Mouse (Mus musculus) MEL (cell line): ENCODE data around the gene Stoml3. TPM values are rescaled to one million over a fixed set of nuclear protein-coding genes. Genes with fewer than 3 reads are reported as not detected.

Experiments used
- DNase-seq: peaks from one replicate; pipeline ENCODE4 v3.0.0; 2011; ENCODE audit warnings: low read depth, low spot score
- H3K27ac ChIP-seq: 2 replicates; pipeline ENCODE4 v1.5.1; 2012; ENCODE audit warnings: low read depth, mild to moderate bottlenecking, control low read depth, low read length, moderate library complexity; ENCODE audit not compliant: control insufficient read depth
- H3K27me3 ChIP-seq, 2 experiments: fragments of 150-350 bp in 1 of 2; sonication (generic) in 1 of 2; 2 replicates each; pipeline ENCODE4 v1.6.1; 2012; ENCODE audit warnings: low read length in 2 of 2, mild to moderate bottlenecking in 2 of 2, improper control_type of control experiment in 1 of 2, moderate library complexity in 1 of 2; ENCODE audit not compliant: insufficient read depth in 2 of 2, control insufficient read depth in 1 of 2
- H3K36me3 ChIP-seq, 2 experiments: 2 replicates each; pipeline ENCODE4 v1.6.1; 2012 to 2014; ENCODE audit warnings: low read length in 2 of 2, improper control_type of control experiment in 1 of 2, inconsistent platforms in 1 of 2, mild to moderate bottlenecking in 1 of 2; ENCODE audit not compliant: insufficient read depth in 2 of 2, control insufficient read depth in 1 of 2
- H3K4me1 ChIP-seq, 2 experiments: fragments of 150-350 bp in 1 of 2; sonication (generic) in 1 of 2; 2 replicates each; pipeline ENCODE4 v1.6.1; 2012; ENCODE audit warnings: low read length in 2 of 2, improper control_type of control experiment in 1 of 2, mild to moderate bottlenecking in 1 of 2; ENCODE audit not compliant: insufficient read depth in 2 of 2, control insufficient read depth in 1 of 2
- H3K4me3 ChIP-seq, 2 experiments: fragments of 150-350 bp in 1 of 2; sonication (generic) in 1 of 2; 2 replicates each; pipeline ENCODE4 v1.5.1; 2012; ENCODE audit warnings: low read depth in 2 of 2, low read length in 2 of 2, mild to moderate bottlenecking in 2 of 2, moderate library complexity in 2 of 2, control low read depth in 1 of 2, improper control_type of control experiment in 1 of 2; ENCODE audit not compliant: control insufficient read depth in 1 of 2, insufficient read depth in 1 of 2
- H3K79me2 ChIP-seq: 2 replicates; pipeline ENCODE4 v1.6.1; 2012; ENCODE audit warnings: mild to moderate bottlenecking, low read length, moderate library complexity; ENCODE audit not compliant: control insufficient read depth, poor library complexity, insufficient read depth
- H3K9ac ChIP-seq: 2 replicates; pipeline ENCODE4 v1.6.1; 2012; ENCODE audit warnings: low read depth, mild to moderate bottlenecking, control low read depth, low read length, moderate library complexity; ENCODE audit not compliant: control insufficient read depth, poor library complexity, severe bottlenecking
- H3K9me3 ChIP-seq: fragments of 150-350 bp; sonication (generic); replicated peaks from 2 replicates; pipeline ENCODE4 v1.6.1; 2012; ENCODE audit warnings: mild to moderate bottlenecking, low read length, improper control_type of control experiment, moderate library complexity; ENCODE audit not compliant: insufficient read depth
- BHLHE40 ChIP-seq: IDR thresholded peaks from 2 replicates; pipeline ENCODE4 v1.6.1; 2012; ENCODE audit warnings: low read depth, mild to moderate bottlenecking, inconsistent platforms, low read length, improper control_type of control experiment, borderline replicate concordance
- CHD1 ChIP-seq: IDR thresholded peaks from 2 replicates; pipeline ENCODE4 v1.6.1; 2012; ENCODE audit warnings: low read depth, mild to moderate bottlenecking, inconsistent platforms, low read length, improper control_type of control experiment
- CHD2 ChIP-seq: IDR thresholded peaks from 2 replicates; pipeline ENCODE4 v1.6.1; 2011; ENCODE audit warnings: low read length, improper control_type of control experiment
- EP300 ChIP-seq, 2 experiments: IDR thresholded peaks; 2 replicates each; pipeline ENCODE4 v1.6.1; 2011; ENCODE audit warnings: improper control_type of control experiment in 2 of 2, low read length in 2 of 2, low read depth in 1 of 2, mild to moderate bottlenecking in 1 of 2
- MYC ChIP-seq: IDR thresholded peaks from 2 replicates; pipeline ENCODE4 v1.6.1; 2011; ENCODE audit warnings: low read depth, mild to moderate bottlenecking, low read length, improper control_type of control experiment, moderate library complexity
- NRF1 ChIP-seq: IDR thresholded peaks from 2 replicates; pipeline ENCODE4 v1.6.1; 2014; ENCODE audit warnings: low read depth, mild to moderate bottlenecking, inconsistent platforms, low read length, improper control_type of control experiment, moderate library complexity; ENCODE audit not compliant: poor library complexity, insufficient read depth, severe bottlenecking
- POLR2AphosphoS2 ChIP-seq: IDR thresholded peaks from 2 replicates; pipeline ENCODE4 v1.6.1; 2011; ENCODE audit warnings: low read length, improper control_type of control experiment
- SMC3 ChIP-seq: IDR thresholded peaks from 2 replicates; pipeline ENCODE4 v1.6.1; 2011; ENCODE audit warnings: low read depth, low read length, improper control_type of control experiment
- TAL1 ChIP-seq: IDR thresholded peaks from 2 replicates; pipeline ENCODE4 v1.6.1; 2012; ENCODE audit warnings: mild to moderate bottlenecking, inconsistent platforms, low read length, moderate library complexity, mixed read lengths
- TCF12 ChIP-seq: IDR thresholded peaks from 2 replicates; pipeline ENCODE4 v1.6.1; 2014; ENCODE audit warnings: low read depth, mild to moderate bottlenecking, inconsistent platforms, low read length, improper control_type of control experiment, moderate library complexity
- USF1 ChIP-seq: IDR thresholded peaks from 2 replicates; pipeline ENCODE4 v1.6.1; 2014; ENCODE audit warnings: low read depth, mild to moderate bottlenecking, inconsistent platforms, low read length, improper control_type of control experiment, moderate library complexity
- USF2 ChIP-seq, 2 experiments: IDR thresholded peaks; 2 replicates each; pipeline ENCODE4 v1.6.1; 2011 to 2012; ENCODE audit warnings: improper control_type of control experiment in 2 of 2, low read length in 2 of 2, borderline replicate concordance in 1 of 2, inconsistent platforms in 1 of 2, low read depth in 1 of 2, mild to moderate bottlenecking in 1 of 2; ENCODE audit not compliant: insufficient read depth in 1 of 2
- ZC3H11A ChIP-seq: IDR thresholded peaks from 2 replicates; pipeline ENCODE4 v1.6.1; 2012; ENCODE audit warnings: low read depth, mild to moderate bottlenecking, inconsistent platforms, low read length, improper control_type of control experiment
- ZMIZ1 ChIP-seq: IDR thresholded peaks from 2 replicates; pipeline ENCODE4 v1.6.1; 2012; ENCODE audit warnings: low read depth, mild to moderate bottlenecking, inconsistent platforms, low read length, improper control_type of control experiment, moderate library complexity
- polyA plus RNA-seq, 2 experiments: library from polyadenylated mRNA; stranded (reverse) in 1 of 2; unstranded in 1 of 2; fragments of >175 nt in 1 of 2; fragments of >200 nt in 1 of 2; gene quantifications; 2 replicates each; pipeline versions ENCODE4 v1.2.1 to v1.2.4; 2012; ENCODE audit warnings: low replicate concordance in 2 of 2, low read depth in 1 of 2; ENCODE audit not compliant: insufficient read length in 2 of 2, insufficient read depth in 1 of 2, missing spikeins in 1 of 2
- total RNA-seq: library from RNA; depleted of rRNA; stranded (reverse); fragments of 300-350 nt; gene quantifications from 2 replicates; pipeline ENCODE4 v1.2.3, GENCODE M21; 2012

Stoml3 gene
- total and polyA plus RNA-seq, 3 experiments = not detected

- Histone ChIP-seq H3K4me3 (no peak overlapping the region), H3K27me3 (no peaks in the 10 kb centered on the region), H3K79me2 (no peaks in the 10 kb centered on the region), H3K4me1 (no peaks in the 10 kb centered on the region), H3K36me3 (no peaks in the 10 kb centered on the region), H3K27ac (no peak overlapping the region), H3K9me3 (no peaks in the 10 kb centered on the region), H3K9ac (no peak overlapping the region)
- DNase-seq = no peak
- TF ChIP-seq ZC3H11A (no peak), TCF12 (no peak), NRF1 (no peak), CHD2 (no peak), CHD1 (no peak), ZMIZ1 (no peak), TAL1 (no peak), USF2 (IDR thresholded peaks at IDR 0.05; ENCODE audit: borderline replicate concordance in 1 of 2, insufficient read depth in 1 of 2, low read depth in 1 of 2, low read length in 2 of 2) (no peak), USF1 (no peak)
Measured at GRCm38 (mm10) chr3:53513096-53513495, 24.6 kb downstream of the Stoml3 start.

DNA sequence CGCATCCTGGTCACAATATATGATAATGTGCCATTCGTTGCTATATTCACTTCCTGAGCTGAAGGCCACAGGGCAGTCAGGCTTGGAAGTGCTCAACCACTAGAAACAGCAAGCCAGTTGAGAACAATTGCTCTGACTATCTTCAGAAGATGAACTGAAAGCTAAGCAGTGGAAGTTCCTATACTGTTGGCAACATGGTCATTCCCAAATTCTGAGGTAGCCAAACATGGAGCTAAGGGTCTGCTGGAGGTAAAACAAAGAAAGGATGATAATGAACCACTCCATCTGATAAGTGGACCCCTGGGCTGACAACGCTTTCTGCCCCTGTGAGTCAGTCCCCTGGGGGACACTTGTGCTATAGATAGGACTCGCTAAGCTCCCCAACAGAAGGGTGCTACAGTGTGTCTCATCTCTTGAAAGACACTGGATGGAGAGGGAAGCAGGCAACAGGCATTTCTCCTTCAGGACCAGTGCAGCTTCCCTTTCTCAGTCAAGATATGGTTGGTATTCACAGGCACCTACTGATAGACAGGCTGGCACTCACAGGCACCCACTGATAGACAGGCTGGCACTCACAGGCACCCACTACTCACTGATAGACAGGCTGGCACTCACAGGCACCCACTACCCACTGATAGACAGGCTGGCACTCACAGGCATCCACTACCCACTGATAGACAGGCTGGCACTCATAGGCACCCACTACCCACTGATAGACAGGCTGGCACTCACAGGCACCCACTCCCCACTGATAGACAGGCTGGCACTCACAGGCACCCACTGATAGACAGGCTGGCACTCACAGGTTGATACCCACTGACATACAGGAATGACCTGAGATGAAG, 26.0 kb downstream of the Stoml3 start:
- Histone ChIP-seq H3K27ac (no peak overlapping the region), H3K4me1 (no peaks in the 10 kb centered on the region), H3K36me3 (no peaks in the 10 kb centered on the region), H3K79me2 (no peaks in the 10 kb centered on the region), H3K4me3 (no peak overlapping the region), H3K9ac (no peak overlapping the region), H3K27me3 (no peaks in the 10 kb centered on the region), H3K9me3 (no peaks in the 10 kb centered on the region)
- TF ChIP-seq EP300 (IDR thresholded peaks at IDR 0.05; ENCODE audit: low read depth in 1 of 2, low read length in 2 of 2) (no peak), POLR2AphosphoS2 (no peak), MYC (no peak), BHLHE40 (no peak), ZC3H11A (no peak), TCF12 (no peak), SMC3 (no peak)
- no peak for DNase-seq
